Mouse (Mus musculus) adrenal gland, postnatal 4 days (tissue): ENCODE data around the gene Ankdd1a. TPM values are rescaled to one million over a fixed set of nuclear protein-coding genes. Genes with fewer than 3 reads are reported as not detected.

ENCODE experiments used
- DNase-seq, 2 experiments: peaks; one replicate each; pipeline ENCODE4 v3.0.0; 2021 to 2022; ENCODE audit warnings: low spot score in 2 of 2, mixed read lengths in 2 of 2
- total RNA-seq, 2 experiments: library from RNA; stranded (reverse); gene quantifications; 2 replicates each; pipeline ENCODE4 v1.2.3; 2021

Ankdd1a gene
- total RNA-seq, 2 experiments from 2014 or later, result 1.1 to 1.3 TPM

DNA sequence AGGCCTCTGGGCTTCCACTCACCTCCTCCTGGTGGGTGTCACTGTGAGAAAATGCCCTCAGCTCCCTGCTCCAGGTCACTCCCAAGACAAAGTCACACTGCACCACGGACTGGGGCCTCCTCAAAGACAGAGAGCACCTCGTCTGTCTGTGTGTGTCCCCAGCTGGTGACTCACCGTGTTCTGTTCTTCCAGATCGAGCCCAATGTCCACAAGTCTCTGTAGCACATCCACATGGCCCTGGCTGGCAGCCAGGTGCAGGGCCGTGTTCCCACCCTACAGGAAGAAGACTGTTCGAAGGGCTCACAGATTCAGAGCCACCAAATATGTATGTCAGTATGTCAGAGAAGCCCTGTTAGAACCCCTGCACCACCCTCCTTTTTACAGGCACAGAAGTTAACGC lies 11.5 kb downstream of the Ankdd1a start:
- no peak for DNase-seq

DNA sequence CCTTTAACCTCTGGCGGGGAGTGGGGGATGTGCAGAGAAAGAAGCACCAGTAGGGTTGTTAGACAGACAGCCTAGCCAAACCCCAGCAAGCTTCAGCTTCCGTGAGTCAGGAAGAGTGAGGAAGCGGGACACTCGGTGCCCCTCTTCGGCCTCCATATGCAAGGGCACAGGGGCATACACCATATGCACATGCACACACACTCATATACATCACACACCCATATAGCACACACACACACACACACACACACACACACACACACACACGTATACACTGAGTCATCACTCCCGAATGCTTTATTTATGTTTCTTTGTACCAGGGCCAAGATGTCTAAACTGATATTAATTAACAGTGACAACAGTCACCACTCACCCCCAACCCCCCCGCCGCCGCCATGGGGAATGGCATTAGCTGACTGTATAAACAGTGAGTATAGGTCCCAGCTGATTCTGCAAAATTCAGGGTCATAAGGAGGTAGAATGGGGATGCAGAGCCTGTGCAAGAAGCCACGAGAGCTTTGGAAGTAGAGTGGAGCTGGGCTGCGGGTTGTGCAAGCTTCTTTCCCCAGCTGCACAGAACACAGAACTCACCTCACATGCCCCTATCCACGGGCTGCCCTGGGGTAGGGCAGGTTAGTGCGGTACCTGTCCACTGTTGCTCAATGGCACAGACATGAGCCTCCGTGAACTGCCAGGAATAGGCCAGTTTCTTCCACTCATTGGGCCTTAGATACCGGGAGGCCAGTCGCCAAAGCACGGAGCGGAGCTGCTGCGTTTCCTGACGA lies 17.1 kb downstream of the Ankdd1a start:
- DNase-seq, result no peak

DNA sequence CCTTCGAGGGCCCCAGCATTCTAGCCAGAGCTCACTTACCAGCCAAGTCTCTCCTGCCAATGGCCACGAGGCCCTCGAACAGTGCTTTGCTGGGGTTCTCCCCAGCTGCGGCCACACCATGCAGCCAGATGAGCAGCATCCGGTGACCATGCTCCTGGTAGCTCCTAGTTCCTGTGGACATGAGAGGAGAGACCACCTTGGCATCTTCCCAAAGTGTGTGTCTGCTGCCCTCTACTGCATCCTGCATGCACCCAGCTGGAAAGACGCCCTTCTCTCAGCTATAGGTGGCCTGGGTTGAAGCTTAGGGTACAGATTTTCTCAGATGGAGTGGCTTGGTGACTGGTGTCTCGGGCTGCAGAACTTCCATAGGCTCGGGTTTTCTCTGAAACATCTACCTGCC lies 17.8 kb downstream of the Ankdd1a start:
- DNase-seq, result no peak

DNA sequence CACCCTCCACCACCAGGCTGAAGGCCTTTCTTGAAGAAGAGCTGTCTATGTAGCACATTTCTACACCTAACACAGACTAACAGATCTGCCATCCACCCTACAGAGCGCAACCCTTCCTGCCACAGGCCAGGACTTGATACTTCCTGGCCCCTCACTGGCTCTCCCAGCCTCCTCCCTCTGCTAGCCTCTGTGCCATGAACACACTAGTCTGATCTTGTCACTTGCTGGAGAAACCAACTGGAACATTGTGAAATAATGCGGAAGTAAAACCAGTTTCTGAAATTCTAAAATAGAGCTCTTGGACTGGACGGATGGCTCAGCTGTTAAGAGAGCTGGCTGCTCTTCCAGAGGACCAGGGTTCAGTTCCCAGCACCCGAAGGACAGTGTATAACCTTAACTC lies 27.1 kb downstream of the Ankdd1a start:
- DNase-seq, result no peak

DNA sequence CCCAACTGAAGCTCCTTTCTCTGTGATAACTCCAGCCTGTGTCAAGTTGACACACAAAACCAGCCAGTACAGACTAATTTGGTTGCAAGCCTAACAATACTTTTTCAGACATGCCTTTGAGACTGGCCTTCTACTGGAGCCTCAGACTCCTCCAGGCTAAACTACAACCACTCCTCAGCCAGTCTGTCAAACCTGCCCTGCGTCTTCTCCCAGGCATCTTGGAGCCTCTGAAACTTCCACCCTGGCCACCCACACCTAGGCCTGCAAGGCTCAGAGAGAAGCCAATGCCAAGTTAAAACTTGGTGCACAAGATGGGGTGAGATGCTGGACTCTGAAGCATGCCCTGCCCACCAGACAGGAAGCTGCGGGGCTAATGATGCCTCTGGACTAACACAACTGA lies 27.6 kb downstream of the Ankdd1a start:
- DNase-seq, result no peak

DNA sequence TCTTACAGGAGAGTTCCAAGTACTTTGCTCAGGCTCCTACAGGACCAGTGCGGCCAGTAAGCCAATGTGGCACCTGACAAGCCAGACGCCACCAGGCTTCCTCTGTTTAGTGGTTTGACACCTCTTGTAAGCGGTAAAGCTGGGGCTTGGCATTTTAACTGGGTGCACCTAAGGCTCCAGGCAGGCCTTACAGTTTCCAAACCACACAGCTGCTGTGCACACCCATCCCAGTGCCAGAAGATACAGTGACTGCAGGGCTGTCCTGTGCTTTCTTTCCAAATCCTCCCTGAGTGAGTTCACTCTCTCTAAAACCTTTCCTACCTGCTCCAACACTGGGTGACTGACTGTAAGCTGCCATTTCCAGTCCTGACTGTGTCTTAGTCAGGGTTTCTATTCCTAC lies 28.5 kb downstream of the Ankdd1a start:
- no peak for DNase-seq

DNA sequence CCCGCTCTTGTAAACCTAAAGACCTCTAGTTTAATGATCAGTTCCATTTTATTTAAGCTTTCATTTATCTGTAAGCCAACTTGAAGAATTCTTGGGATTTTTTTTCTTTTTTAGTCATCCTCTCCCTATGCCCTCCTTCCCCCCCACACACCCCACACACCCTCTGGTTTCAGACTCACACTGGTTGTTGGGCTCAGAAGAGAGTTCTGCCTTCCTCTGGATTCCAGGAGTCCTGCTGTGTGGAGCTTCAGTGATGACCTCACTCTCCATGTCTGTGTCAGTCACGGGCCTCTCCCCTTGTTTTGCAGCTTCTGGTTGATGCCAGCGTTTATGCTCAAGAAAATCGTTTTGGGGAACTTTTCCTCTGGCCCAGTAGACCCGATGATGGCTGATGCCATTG lies 39.9 kb downstream of the Ankdd1a start:
- DNase-seq, result no peak

DNA sequence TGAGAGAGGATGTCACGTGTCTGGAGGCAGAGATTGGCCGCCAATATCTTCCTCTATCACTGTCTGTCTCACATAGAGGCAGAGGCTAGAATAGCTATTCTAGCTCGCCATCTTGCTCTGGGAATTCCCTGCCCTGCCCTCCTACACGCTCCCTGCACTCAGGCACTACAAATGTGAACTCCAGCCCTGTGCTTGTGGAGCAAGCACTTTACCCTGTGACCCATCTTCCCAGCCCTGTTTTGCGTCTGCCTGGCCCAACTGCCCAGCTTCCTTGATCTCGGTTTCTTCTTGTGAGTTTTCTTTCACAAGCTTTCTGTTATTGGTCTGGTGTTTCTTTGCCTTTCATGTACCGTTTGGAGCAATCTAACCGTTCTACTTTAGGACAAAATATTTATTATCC lies 40.8 kb downstream of the Ankdd1a start:
- DNase-seq, result no peak

DNA sequence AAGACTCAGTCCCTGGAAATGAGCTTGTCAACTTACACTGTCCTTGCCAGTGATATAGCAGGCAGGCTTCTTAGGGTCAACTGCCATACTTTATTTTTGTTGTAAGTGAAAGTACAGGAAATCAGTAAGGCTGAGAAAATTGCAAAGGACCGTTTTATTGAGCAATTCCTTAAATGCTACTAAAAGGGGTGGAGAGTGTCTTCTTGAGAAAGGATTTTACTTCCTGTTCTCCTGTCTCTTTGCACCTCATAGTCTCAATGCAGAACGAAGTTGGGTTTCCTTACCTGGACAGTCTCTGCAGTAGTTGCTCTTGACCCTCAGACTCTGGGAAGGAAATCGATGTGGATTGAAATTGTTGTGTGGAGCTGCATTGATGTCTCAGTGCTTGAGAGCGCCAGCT lies 47.2 kb downstream of the Ankdd1a start:
- DNase-seq, result no peak

DNA sequence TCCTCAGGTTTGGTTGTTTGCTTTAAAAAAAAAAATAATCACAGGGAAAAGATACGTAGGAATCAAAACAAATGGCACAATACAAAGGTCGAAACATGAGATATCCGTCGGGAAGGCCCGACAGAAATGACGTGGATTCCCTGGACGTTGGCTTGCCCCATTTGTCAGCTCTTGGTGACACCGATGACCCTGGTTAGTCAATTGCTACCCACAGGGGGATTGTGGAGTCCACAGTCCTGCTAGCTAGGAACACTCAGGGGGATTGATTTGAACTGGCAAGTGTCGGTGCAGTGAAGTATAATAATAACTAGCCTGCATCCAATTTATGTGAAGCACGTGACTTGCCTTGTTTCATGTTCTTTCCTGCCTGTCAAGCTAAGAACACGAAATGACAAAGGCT lies 52.3 kb downstream of the Ankdd1a start:
- DNase-seq, result no peak

DNA sequence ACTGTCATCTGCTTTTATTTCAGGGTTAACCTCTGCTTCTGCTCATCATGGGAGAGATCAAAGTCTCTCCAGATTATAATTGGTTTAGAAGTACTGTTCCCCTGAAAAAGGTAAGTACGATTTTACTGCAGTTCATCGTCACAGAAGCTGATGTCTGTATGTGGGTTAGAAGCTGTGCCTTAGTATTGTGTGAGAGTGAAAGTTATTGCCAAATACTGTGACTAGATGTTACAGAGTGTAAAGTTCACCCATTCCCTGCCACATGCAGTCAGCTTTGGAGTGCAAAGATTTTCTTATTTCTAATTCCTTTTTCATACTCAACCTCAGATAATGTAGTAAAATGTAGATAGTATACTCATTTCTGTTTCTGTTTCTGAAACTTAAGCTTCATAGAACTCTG lies 54.8 kb downstream of the Ankdd1a start:
- DNase-seq, result no peak

DNA sequence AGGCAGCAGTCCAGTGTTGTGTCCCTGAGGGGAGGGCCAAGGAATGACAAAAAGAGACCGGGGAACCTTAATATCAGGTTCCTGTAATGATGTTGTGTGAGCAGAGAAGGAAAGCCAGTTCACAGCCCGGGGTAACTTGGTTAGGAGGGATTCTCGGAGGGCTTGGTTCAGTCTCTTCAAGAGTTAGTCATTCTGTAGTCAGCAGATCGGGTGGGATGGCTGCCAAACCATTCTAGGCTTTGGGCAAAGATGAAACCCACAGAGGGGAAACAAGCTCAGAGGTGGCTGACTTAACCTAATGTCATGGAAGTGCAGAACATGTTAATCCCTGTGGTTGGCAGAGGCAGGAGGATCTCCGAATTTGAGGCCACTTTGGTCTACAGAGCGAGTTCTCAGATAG lies 55.8 kb downstream of the Ankdd1a start:
- DNase-seq, result no peak

DNA sequence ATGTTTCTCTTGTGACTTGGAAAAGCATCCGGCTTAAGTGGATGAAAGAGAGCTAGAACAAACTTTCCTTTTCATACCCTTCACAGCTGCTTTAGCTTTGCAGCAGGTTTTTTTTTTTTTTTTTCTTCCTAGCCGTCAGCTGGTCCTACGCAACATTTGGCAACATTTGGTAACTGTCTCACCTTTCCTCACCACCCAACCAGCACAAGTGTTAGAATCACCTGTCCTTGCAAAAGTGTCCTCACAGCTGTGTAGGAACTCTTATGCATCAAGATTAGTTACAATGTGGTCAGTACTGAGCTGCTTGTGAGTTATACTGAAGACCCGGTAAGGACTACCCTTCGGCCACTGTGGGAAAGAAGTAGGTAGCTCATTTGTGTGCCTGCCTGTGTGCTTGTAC lies 57.4 kb downstream of the Ankdd1a start:
- DNase-seq, result no peak

DNA sequence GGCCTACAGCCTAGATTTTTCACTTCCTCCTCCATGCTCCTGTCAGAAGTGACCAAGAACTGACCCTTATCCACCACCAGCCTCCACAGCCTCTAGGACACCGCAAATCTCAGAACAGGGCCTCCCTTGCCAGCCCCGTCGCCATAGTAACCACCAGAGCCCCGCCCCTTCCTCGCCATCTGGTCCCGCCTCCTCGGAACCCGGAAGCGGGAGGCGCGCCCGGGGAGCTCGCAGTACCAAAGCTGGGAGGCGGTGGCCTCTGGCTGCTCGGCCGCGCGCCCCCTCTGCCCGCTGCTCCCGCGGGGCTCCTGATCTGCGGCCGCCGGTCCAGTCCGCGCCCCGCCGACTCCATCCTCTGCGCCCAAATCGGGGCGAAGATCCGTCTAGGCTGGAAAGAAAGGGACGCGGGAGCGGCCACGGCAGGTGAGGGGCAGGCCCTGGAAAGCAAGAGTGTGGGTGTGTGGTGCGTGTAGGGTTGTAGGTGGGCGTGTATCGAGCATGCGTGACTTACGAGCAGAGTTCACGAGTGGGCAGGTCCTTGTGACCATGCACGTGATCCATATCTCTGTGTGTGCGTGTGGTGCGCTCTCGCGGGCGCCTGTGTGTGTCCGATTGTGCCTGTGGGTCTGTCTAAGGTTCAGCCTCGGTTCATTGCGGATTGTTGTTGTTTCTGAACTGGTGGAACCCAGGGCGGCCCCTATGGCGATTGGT lies 59.1 kb downstream of the Ankdd1a start, which contains the start of gene Spg21:
TSS of gene Spg21 (plus strand) at position 216 of the 711 bp plus-strand sequence.
- peak; percentile 93 to 97 for DNase-seq

DNA sequence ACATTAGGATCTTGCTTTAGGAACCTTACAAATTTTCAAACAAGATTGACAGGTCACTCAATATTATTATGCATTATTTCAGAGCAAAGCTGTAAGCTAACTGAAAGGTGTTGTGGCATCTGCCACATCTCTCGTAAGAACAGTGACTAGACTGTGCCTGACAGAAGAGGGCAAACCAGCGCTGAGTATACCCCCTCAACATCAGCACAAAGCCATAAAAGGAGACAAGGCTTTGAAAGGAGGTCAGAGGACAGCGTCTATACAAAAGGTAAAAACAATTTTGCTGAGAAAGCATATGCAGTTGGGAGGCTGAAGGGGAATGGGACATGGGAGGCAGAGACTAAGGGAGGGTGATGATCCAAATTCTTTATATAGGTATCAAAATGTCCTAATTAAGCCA lies 59.8 kb downstream of the Ankdd1a start:
- DNase-seq, result no peak

DNA sequence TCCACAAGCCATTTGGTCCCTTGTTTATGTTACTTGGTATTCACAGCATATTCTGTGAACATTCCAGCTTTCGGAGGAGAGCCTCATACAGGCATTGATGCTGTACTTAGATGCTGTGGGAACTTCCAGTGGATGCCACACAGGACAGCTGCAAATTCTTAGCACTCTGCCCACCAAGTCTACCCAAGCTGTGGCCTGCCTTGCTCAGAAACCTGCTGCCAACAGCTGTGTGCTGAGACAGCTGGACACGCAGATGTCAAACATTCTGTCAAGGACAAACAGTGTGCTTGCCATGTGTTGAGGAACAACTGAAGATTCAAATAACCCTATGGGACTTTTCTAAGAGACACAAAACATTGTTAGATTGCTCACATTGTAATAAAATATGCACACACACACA lies 61.0 kb downstream of the Ankdd1a start:
- DNase-seq, result no peak

DNA sequence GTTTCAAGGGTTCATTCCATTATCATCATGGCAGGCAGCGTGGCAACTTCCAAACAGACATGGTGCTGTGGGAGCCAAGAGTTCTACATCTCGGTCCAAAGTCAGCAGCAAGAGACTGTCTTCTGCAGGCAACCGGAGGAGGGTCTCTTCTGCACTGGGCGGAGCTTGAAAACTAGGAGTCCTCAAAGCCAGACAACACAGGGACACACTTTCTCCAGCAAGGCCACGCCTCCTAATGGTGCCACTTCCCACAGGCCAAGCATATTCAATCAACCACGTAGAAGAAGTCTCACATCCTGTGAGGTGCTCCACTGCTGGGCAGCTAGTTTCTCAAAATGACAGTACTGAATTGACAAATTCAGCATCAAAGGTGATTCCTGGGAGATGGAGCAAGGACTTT lies 72.0 kb downstream of the Ankdd1a start:
- no peak for DNase-seq

DNA sequence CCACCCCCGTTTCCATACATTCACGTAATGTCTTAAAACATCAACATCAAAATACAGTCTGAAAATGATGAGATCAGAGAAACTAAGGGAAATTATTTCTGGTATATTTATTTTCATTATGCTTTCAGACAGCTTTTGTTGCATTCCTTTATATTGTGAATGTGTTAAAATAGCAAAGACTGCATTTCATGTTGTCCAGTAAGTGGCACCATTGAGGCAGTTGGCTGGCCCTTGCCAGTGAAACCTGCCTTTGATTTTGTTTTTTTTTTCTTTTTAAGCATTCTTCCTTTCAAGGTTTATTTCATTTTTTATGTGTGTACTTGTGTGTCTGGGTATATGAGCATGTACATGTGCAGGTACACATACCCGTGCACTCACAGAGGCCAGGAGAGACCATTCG lies 75.3 kb downstream of the Ankdd1a start:
- DNase-seq, result no peak

Other genes with a start within 250 kb of the Ankdd1a start
- gene Clpx, start 225.9 kb downstream of the Ankdd1a start, total RNA-seq, result 10 to 100 TPM; 72.0 to 81.7 TPM
- 10 to 100 TPM; 22.2 to 23.8 TPM for gene Pdcd7, start 174.1 kb downstream of the Ankdd1a start, total RNA-seq
- under 1 TPM; 0.67 to 0.68 TPM for gene Ubap1l, start 159.2 kb downstream of the Ankdd1a start, total RNA-seq
- 1 to 10 TPM in 1 of 2 experiments, under 1 TPM in 1; 0.99 to 1.0 TPM for gene Kbtbd13, start 128.5 kb downstream of the Ankdd1a start, total RNA-seq
- 10 to 100 TPM; 12.3 to 13.7 TPM for gene Rasl12, start 121.7 kb downstream of the Ankdd1a start, total RNA-seq
- gene Slc51b, start 97.2 kb downstream of the Ankdd1a start, total RNA-seq, result 1 to 10 TPM; 1.4 to 2.4 TPM
- 10 to 100 TPM; 18.1 to 20.4 TPM for gene Mtfmt, start 84.4 kb downstream of the Ankdd1a start, total RNA-seq
- gene Spg21, start 59.2 kb downstream of the Ankdd1a start, total RNA-seq, result 10 to 100 TPM; 53.9 to 67.0 TPM
- gene Plekho2, start 59.8 kb upstream of the Ankdd1a start, total RNA-seq, result 10 to 100 TPM; 44.7 to 45.4 TPM
- 1 to 10 TPM; 4.8 to 4.9 TPM for gene Pif1, start 67.0 kb upstream of the Ankdd1a start, total RNA-seq
- 10 to 100 TPM; 45.2 to 45.6 TPM for gene Rbpms2, start 109.5 kb upstream of the Ankdd1a start, total RNA-seq
- 100 to 1,000 TPM; 173 to 180 TPM for gene Oaz2, start 147.8 kb upstream of the Ankdd1a start, total RNA-seq